In genomic region chr12:103901929-103902328, GRCm38 (mm10) we compare ENCODE assay signal across 12 mouse cellular contexts. TPM values are rescaled to one million over a fixed set of nuclear protein-coding genes. Genes with fewer than 3 reads are reported as not detected.
"Had no signal": no experiment of that assay in that cellular context is flagged by ENCODE, and none has a peak within 500 bp of the region (broad histone marks: within the 10 kb centered on the region; RNA-seq: fewer than 3 reads in every experiment).

No protein-coding gene starts in this region.

RNA-seq across cellular contexts. Expression of gene Serpina1c, which starts 2.8 kb away (rescaled TPM):
- total RNA-seq: layer of hippocampus, adult 8-10 months; layer of hippocampus, postnatal 14 days; left cerebral cortex, adult 18-20 months; left cerebral cortex, postnatal 10 days; left cerebral cortex, postnatal 4 days; megakaryocyte, adult 5-6 weeks had no signal
- polyA plus RNA-seq: limb, embryonic 13.5 days; lung, embryonic 14.5 days; midbrain, embryonic 10.5 days; midbrain, embryonic 14.5 days; myocyte; neural tube, embryonic 11.5 days had no signal

RNA-seq across cellular contexts. Expression of gene Serpina1a, which starts 38.6 kb away (rescaled TPM):
- total RNA-seq: layer of hippocampus, adult 8-10 months; layer of hippocampus, postnatal 14 days; left cerebral cortex, adult 18-20 months; left cerebral cortex, postnatal 10 days; left cerebral cortex, postnatal 4 days; megakaryocyte, adult 5-6 weeks had no signal
- polyA plus RNA-seq: midbrain, embryonic 10.5 days; midbrain, embryonic 14.5 days; myocyte; neural tube, embryonic 11.5 days had no signal

RNA-seq across cellular contexts. Expression of gene Serpina1e, which starts 56.8 kb away (rescaled TPM):
- total RNA-seq: layer of hippocampus, postnatal 14 days; left cerebral cortex, adult 18-20 months; left cerebral cortex, postnatal 10 days; left cerebral cortex, postnatal 4 days; megakaryocyte, adult 5-6 weeks had no signal
- polyA plus RNA-seq: limb, embryonic 13.5 days; midbrain, embryonic 10.5 days; midbrain, embryonic 14.5 days; neural tube, embryonic 11.5 days had no signal
